Mouse (Mus musculus): Measurements from ENCODE around the gene Gapvd1. TPM values are rescaled to one million over a fixed set of nuclear protein-coding genes. Genes with fewer than 3 reads are reported as not detected.

Gene Gapvd1
- total RNA-seq (2023): 100 to 1,000 TPM; 113 to 131 TPM

GRCm38 (mm10) chr2:34754551-34755358 is at the start of gene Gapvd1:
Gene Gapvd1, minus strand, starts transcription at chr2:34755232.

GRCm38 (mm10) chr2:34799357-34800256 is 44.6 kb upstream of the Gapvd1 start, which contains the start of gene Rabepk:
Gene Rabepk, minus strand, starts transcription at chr2:34799912.

GRCm38 (mm10) chr2:34771368-34772226 is 16.6 kb upstream of the Gapvd1 start, which contains the start of gene Hspa5:
Gene Hspa5, plus strand, starts transcription at chr2:34771970.

Other genes starting within 250 kb of the Gapvd1 start
- gene Hspa5, start 16.7 kb upstream of the Gapvd1 start, total RNA-seq (2023): 100 to 1,000 TPM; 705 to 795 TPM
- gene Rabepk, start 44.7 kb upstream of the Gapvd1 start, total RNA-seq (2023): 10 to 100 TPM; 18.1 to 24.1 TPM
- gene Fbxw2, start 71.1 kb upstream of the Gapvd1 start, total RNA-seq (2023): 100 to 1,000 TPM; 101 to 107 TPM
- not detected for gene Gm34653, start 77.8 kb upstream of the Gapvd1 start, total RNA-seq (2023)
- not detected for gene Cutal, start 119.2 kb upstream of the Gapvd1 start, total RNA-seq (2023)
- gene Psmd5, start 119.7 kb upstream of the Gapvd1 start, total RNA-seq (2023): 10 to 100 TPM; 28.1 to 36.0 TPM
- gene Phf19, start 158.8 kb upstream of the Gapvd1 start, total RNA-seq (2023): 10 to 100 TPM; 12.0 to 15.2 TPM
- gene Traf1, start 206.5 kb upstream of the Gapvd1 start, total RNA-seq (2023): 10 to 100 TPM; 53.2 to 69.2 TPM